Mouse (Mus musculus) c-Kit-positive CD71-positive TER-119-positive erythroid progenitor cells, embryonic 14.5 days (primary cell): Measurements from ENCODE around the gene Nudt3.
A peak's percentile ranks its signal among the peaks of the same experiment; 100 is the strongest.

Source experiments
- DNase-seq: peaks from one replicate; pipeline ENCODE4 v3.0.0-alpha.2; 2013; ENCODE audit warnings: low spot score

Nudt3 gene

GRCm38 (mm10) chr17:27600286-27600685 is 23.0 kb downstream of the Nudt3 start:
- no peak for DNase-seq

GRCm38 (mm10) chr17:27596376-27597190 is 26.7 kb downstream of the Nudt3 start:
- no peak for DNase-seq

- DNase-seq = no peak
These were observed 27.5 kb downstream of the Nudt3 start for GRCm38 (mm10) chr17:27595659-27596375.

- DNase-seq = no peak
These were observed 30.8 kb downstream of the Nudt3 start for GRCm38 (mm10) chr17:27592565-27592910.

GRCm38 (mm10) chr17:27591826-27592564 is 31.3 kb downstream of the Nudt3 start:
- no peak for DNase-seq

- no peak for DNase-seq
These were observed 35.1 kb downstream of the Nudt3 start for GRCm38 (mm10) chr17:27588231-27588630.

GRCm38 (mm10) chr17:27587252-27587651 is 36.0 kb downstream of the Nudt3 start:
- no peak for DNase-seq

- DNase-seq = no peak
These were observed 36.6 kb downstream of the Nudt3 start for GRCm38 (mm10) chr17:27586661-27587060.

GRCm38 (mm10) chr17:27583185-27583894 is 40.0 kb downstream of the Nudt3 start:
- DNase-seq = no peak

- peak; percentile 44 for DNase-seq
These were observed 42.8 kb downstream of the Nudt3 start for GRCm38 (mm10) chr17:27580392-27581068.

GRCm38 (mm10) chr17:27579816-27580215 is 43.5 kb downstream of the Nudt3 start:
- DNase-seq = no peak

- no peak for DNase-seq
These were observed 44.8 kb downstream of the Nudt3 start for GRCm38 (mm10) chr17:27578487-27578886.

GRCm38 (mm10) chr17:27577468-27577867 is 45.8 kb downstream of the Nudt3 start:
- DNase-seq = no peak

- no peak for DNase-seq
These were observed 47.2 kb downstream of the Nudt3 start for GRCm38 (mm10) chr17:27576056-27576455.

- DNase-seq = no peak
These were observed 48.0 kb downstream of the Nudt3 start for GRCm38 (mm10) chr17:27575116-27575776.

- no peak for DNase-seq
These were observed 48.7 kb downstream of the Nudt3 start for GRCm38 (mm10) chr17:27574470-27575115.

GRCm38 (mm10) chr17:27573772-27574320 is 49.4 kb downstream of the Nudt3 start:
- no peak for DNase-seq

GRCm38 (mm10) chr17:27571315-27571714 is 52.0 kb downstream of the Nudt3 start:
- DNase-seq = no peak

- DNase-seq = no peak
These were observed 55.1 kb downstream of the Nudt3 start for GRCm38 (mm10) chr17:27568228-27568627.

GRCm38 (mm10) chr17:27565942-27566267 is 57.4 kb downstream of the Nudt3 start:
- DNase-seq = no peak
